Mouse (Mus musculus) limb, embryonic 10.5 days (tissue): ENCODE data around the gene Vps18. TPM values are rescaled to one million over a fixed set of nuclear protein-coding genes. Genes with fewer than 3 reads are reported as not detected.

ENCODE experiments used
- DNase-seq: peaks from one replicate; pipeline ENCODE4 v3.0.0-alpha.2; 2017; ENCODE audit warnings: low spot score
- H3K27ac ChIP-seq: fragments of 300-500 bp; sonication (generic); 2 replicates; pipeline ENCODE4 v1.5.1; 2016; ENCODE audit warnings: mild to moderate bottlenecking
- H3K27me3 ChIP-seq: fragments of 300-500 bp; sonication (generic); 2 replicates; pipeline ENCODE4 v1.6.1; 2016; ENCODE audit warnings: low read depth, mild to moderate bottlenecking; ENCODE audit not compliant: poor library complexity, severe bottlenecking
- H3K36me3 ChIP-seq: fragments of 300-500 bp; sonication (generic); 2 replicates; pipeline ENCODE4 v1.6.1; 2016; ENCODE audit warnings: mild to moderate bottlenecking, moderate library complexity
- H3K4me1 ChIP-seq: fragments of 300-500 bp; sonication (generic); 2 replicates; pipeline ENCODE4 v1.6.1; 2016
- H3K4me3 ChIP-seq: fragments of 300-500 bp; sonication (generic); 2 replicates; pipeline ENCODE4 v1.5.1; 2016; ENCODE audit warnings: mild to moderate bottlenecking, moderate library complexity
- H3K9me3 ChIP-seq: fragments of 300-500 bp; sonication (generic); replicated peaks from 2 replicates; pipeline ENCODE4 v1.6.1; 2016; ENCODE audit warnings: mild to moderate bottlenecking
- WGBS: fragments of 180-500 bp; shearing (Covaris S2); methylation state at CpG from one replicate; pipeline ENCODE4 v1.1.7; 2016; 5-methylcytosine and 5-hydroxymethylcytosine counted together
- polyA plus RNA-seq: library from polyadenylated mRNA; unstranded; fragments of >200 nt; fragmentation: Nextera tagmentation; extraction: Ambion mirVana; gene quantifications from 2 replicates; pipeline ENCODE4 v1.2.1, GENCODE M21; 2016

The Vps18 gene
- polyA plus RNA-seq = 23.0 and 26.9 TPM in 2 replicates

DNA sequence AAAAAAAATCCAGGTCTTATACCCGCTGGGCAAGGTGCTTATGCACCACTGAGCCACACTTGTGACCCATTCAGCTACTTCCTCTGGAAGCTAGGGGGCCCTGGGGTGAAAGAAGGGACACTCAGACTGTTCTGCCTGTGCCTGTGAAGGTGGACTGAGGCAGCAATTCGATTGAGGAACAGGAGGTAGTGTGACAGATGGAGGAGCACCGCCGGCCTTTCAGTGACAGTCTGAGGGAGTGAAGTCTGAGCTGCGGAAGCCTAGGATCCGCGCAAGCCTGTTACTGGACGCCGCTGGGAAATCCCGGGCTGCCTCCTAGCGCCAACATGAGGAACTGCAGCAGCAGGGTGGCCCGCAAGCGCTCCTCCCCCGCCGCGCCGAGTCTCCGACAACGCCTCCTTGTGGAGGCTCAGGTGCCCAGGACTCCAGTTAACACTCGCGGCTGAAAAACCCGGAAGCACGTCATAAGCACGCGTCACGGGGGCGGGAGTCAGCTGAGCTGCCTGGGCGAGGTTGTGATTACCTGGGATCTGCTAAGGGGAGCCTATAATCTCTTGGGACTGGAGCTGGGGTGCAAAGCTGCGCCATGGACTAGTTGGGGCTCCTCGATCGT is at the start of gene Vps18:
Gene Vps18, plus strand, starts transcription at position 471 of the 613 bp plus-strand sequence.
- Histone ChIP-seq H3K36me3 (peaks cover 35% of the 10 kb centered on the region), H3K4me1 (peaks cover 20% of the 10 kb centered on the region), H3K4me3 (peak within 1 kb of the TSS; percentile 86), H3K27me3 (peaks cover 6% of the 10 kb centered on the region; the same call in 1 of the 2 replicates), H3K9me3 (no peaks in the 10 kb centered on the region), H3K27ac (peak within 1 kb of the TSS; percentile 83)
- DNase-seq = peak; percentile 100
- WGBS = 1% methylated on average over 31 of the region's 31 CpGs

DNA sequence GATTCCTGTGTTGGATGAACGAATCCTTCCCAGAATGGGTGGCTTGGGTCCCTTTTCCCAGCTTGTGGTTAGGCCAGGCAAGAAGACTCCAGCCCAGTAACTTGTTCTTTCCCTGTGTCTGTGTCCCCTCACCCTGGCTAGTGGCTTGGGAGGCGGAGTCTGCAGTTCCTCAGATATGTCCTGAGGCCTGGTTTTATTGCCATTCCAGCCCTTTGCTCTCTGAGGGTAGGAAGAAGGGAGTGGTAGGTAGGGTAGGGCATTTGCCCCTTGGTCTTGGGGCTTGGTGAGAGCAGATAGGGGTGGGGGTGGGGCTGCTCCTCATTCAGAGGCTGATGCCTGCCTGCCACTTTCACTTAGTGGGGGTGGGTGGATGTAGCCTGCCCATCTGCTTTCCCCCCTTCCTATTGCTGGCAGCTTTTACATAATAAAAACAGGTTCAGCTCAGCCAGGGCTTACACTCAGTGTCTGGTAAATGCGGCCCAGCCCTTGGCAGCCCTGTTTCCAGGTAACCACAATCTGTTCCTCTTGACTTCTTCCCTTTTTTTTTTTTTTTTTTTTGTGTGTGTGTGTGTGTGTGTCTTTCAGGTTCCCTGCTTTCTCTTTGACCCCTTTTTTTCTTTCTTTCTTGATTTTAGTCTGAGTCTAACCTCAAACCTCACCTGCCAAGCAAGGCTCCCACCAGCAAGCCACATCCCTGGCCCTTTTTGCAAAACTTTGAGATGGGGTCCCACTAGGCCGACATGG is 48.3 kb upstream of the Vps18 start:
- Histone ChIP-seq H3K27me3 (peaks cover 58% of the 10 kb centered on the region), H3K9me3 (no peaks in the 10 kb centered on the region)
- 43% methylated on average over 4 of the region's 4 CpGs for WGBS

DNA sequence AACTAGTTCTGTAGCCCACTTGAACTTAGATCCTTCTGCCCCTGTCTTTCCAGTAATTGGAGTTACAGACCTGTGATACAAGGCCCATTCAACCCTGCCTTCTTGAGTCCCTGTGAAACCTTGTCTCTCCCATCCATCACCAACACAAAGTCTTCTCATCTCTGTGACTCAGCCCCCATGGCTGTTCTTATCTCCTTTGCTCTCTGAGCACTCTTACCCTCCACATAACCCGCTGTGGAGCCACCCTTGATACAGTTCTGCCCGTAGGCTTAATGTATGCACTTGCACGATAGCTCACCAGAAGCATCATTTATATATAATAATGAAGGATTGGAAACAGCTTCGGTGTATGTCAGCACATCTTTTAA is 47.7 kb upstream of the Vps18 start:
- H3K4me3 ChIP-seq = no peak overlapping the region
- H3K4me1 ChIP-seq = peaks cover 15% of the 10 kb centered on the region
- 90% methylated on average over 4 of the region's 4 CpGs for WGBS
- no peaks in the 10 kb centered on the region for H3K36me3 ChIP-seq
- no peak for DNase-seq
- no peaks in the 10 kb centered on the region for H3K9me3 ChIP-seq
- H3K27ac ChIP-seq = no peak overlapping the region
- H3K27me3 ChIP-seq = peaks cover 53% of the 10 kb centered on the region

More for the DNA sequence above, 48.3 kb upstream of the Vps18 start:
- no peak overlapping the region for H3K4me3 ChIP-seq
- DNase-seq = no peak
- no peaks in the 10 kb centered on the region for H3K36me3 ChIP-seq
- no peak overlapping the region for H3K27ac ChIP-seq
- H3K4me1 ChIP-seq = peaks cover 15% of the 10 kb centered on the region

DNA sequence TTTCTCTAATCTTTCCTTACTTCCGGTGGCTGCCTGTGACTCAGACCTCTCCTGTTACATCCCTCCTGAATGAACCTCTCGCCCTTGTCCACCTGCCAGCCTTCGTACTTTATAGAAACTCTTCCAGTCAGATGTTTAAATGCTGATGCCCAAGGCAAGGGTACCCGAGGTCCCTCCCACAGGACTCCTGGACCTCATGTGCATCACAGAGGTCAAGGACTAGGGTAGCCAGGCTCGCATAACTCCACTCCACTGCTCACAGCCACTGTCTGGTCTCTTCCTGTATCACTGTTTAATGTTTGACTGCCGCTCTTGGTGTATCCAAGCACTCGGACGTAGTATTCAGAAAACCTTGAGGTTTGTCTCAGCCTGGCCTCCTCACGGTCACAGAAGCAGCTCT is 46.0 kb upstream of the Vps18 start:
- Histone ChIP-seq H3K4me1 (peaks cover 19% of the 10 kb centered on the region), H3K9me3 (no peaks in the 10 kb centered on the region), H3K27ac (no peak overlapping the region), H3K36me3 (no peaks in the 10 kb centered on the region), H3K27me3 (peaks cover 35% of the 10 kb centered on the region), H3K4me3 (no peak overlapping the region)
- peak; percentile 26 for DNase-seq
- 86% methylated on average over 9 of the region's 9 CpGs for WGBS

DNA sequence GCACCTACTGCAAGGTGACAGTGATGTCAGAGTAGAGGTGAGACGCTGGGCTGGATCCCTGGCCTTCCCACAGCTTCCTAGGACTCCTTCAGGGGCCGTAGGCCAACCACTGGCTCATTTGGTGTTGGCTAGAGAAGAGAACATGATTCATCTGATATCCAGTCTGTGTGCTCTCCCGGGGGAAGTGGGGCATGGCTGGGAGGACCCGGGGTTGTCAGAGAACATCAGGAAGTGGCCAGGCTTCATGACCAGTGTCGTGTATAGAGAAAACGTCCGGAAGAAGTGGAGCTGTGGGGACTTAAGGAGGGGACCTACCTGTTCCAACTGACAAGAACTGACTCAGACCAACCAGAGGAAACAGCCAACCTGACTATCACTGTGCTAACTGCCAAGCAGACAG is 43.3 kb upstream of the Vps18 start:
- no peak overlapping the region for H3K27ac ChIP-seq
- H3K36me3 ChIP-seq = no peaks in the 10 kb centered on the region
- H3K9me3 ChIP-seq = no peaks in the 10 kb centered on the region
- peaks cover 15% of the 10 kb centered on the region for H3K27me3 ChIP-seq
- DNase-seq = no peak
- H3K4me3 ChIP-seq = no peak overlapping the region
- WGBS = 90% methylated on average over 7 of the region's 7 CpGs
- H3K4me1 ChIP-seq = peaks cover 28% of the 10 kb centered on the region

DNA sequence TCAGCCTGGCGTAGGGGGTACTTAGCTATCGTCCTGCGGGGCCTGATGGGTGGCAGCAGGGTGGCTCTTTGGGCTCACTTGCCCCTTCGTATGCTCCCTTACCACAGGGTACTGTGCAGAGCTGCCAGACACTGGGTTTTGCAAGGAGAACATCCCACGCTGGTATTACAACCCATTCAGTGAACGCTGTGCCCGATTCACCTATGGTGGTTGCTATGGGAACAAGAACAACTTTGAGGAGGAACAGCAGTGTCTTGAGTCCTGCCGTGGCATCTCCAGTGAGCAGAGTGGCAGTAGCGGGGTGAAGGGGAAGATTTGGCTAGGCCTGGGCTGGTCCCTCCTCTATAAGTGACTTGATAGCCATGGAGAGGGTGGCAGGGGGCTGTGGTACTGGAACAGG is 40.6 kb upstream of the Vps18 start:
- 89% methylated on average over 9 of the region's 9 CpGs for WGBS
- H3K4me3 ChIP-seq = no peak overlapping the region
- no peak overlapping the region for H3K27ac ChIP-seq
- H3K9me3 ChIP-seq = no peaks in the 10 kb centered on the region
- peaks cover 32% of the 10 kb centered on the region for H3K4me1 ChIP-seq
- H3K36me3 ChIP-seq = no peaks in the 10 kb centered on the region
- peaks cover 11% of the 10 kb centered on the region; the same call in 1 of the 2 replicates for H3K27me3 ChIP-seq
- no peak for DNase-seq

DNA sequence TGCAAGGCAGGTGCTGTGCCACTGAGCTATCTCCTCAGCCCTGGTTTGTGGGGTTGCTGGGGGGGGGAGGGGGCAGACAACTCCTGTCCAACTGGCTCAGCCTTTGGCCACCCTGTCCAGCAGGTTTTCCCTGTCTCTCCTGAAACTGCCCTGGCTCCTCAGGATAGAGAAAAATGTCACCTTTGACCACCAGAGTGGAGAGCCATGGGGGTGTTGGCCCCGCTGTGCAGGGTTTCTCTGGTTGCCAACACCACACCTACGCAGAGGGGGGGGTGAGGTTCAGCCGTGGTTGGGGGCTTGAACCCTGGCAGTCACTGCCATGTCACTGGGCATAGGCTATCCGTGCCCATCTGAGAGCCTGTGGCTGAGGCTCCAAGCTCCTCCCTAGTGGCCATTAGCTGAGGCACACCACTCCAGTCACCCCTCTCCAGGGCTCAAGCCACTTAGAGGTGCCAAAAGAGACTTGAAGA is 38.9 kb upstream of the Vps18 start:
- H3K27me3 ChIP-seq = peaks cover 28% of the 10 kb centered on the region
- 81% methylated on average over 4 of the region's 4 CpGs for WGBS
- H3K9me3 ChIP-seq = no peaks in the 10 kb centered on the region
- no peaks in the 10 kb centered on the region for H3K36me3 ChIP-seq
- H3K27ac ChIP-seq = no peak overlapping the region
- H3K4me1 ChIP-seq = peaks cover 32% of the 10 kb centered on the region
- H3K4me3 ChIP-seq = no peak overlapping the region
- no peak for DNase-seq

DNA sequence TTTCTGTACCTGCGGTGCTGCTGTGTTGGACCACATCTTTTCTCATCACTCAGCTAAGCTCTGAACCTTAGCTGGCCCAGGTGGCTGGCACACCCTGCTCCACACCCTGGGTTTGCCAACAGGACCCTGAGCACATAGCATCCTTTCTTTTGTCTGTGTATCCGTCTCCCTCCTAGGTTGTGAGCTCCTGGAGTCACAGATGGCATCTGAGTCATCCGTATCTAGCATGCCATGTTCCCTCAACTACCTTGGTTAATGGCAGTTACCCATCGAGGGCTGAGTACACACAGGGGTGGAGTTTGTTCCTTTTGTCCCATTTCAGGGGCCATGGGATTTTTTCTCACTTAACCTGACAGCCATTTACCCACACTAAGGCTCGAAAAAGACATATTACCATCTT is 38.2 kb upstream of the Vps18 start:
- Histone ChIP-seq H3K27ac (no peak overlapping the region), H3K4me1 (peaks cover 32% of the 10 kb centered on the region), H3K9me3 (no peaks in the 10 kb centered on the region), H3K27me3 (peaks cover 35% of the 10 kb centered on the region), H3K4me3 (no peak overlapping the region), H3K36me3 (no peaks in the 10 kb centered on the region)
- 68% methylated on average over 5 of the region's 5 CpGs for WGBS
- DNase-seq = no peak

DNA sequence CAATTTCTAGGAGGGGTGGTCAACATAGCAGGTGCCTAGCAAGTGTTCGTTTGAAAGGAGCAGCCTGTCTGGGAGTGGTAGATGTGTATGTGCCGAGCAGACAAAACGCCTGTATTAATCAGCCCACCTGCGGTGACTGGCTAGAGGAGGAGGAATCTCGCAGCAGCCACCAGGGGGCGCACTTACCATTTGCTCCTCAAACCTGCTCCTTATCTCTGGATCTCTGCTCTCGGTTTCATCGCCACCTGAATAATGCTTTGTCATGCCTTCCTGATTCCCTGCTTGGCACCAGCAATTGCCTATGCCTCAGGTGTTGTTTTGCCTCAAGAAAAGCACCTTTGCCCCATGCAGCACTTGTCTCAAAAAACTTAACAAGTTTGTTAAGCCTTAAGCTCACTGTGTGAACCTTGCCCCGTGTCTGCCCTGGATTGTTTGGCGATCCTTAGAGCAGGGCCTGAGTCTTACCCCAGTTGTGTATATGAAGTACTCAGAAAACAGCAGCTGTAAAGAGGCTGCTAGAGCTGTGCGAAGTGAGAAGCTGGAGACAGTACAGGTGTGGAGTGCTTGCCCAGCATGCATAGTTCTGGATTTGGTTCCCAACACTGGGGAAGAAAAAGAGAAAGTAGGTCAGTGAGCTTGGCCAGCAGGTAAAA is 37.6 kb upstream of the Vps18 start:
- peak; percentile 94 for DNase-seq
- Histone ChIP-seq H3K27ac (no peak overlapping the region), H3K4me1 (peaks cover 32% of the 10 kb centered on the region), H3K4me3 (no peak overlapping the region), H3K9me3 (no peaks in the 10 kb centered on the region), H3K27me3 (peaks cover 38% of the 10 kb centered on the region), H3K36me3 (no peaks in the 10 kb centered on the region)
- 16% methylated on average over 11 of the region's 11 CpGs for WGBS

DNA sequence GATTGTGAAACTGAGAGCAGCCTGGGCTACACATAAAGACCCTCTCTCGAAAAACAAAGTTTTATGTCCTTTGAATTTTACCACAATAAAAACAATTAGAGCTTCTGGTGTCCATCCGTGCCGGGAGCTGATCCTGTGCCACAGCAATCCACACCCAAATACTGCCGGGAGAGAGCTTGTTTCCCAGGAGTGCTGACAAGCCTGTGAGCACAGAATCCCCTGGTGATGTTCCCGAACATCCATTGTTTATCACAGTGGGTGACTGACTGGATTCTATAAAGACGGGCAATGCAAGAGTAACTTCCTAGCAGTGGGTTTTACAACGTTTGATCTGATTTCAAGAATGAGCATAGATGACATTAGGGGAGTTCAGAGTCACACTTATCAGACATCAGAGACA is 33.6 kb upstream of the Vps18 start:
- DNase-seq = no peak
- Histone ChIP-seq H3K27ac (no peak overlapping the region), H3K4me1 (peaks cover 7% of the 10 kb centered on the region; the same call in 1 of the 2 replicates), H3K27me3 (peaks cover 37% of the 10 kb centered on the region), H3K9me3 (no peaks in the 10 kb centered on the region), H3K36me3 (no peaks in the 10 kb centered on the region), H3K4me3 (no peak overlapping the region)
- WGBS = 33% methylated on average over 7 of the region's 7 CpGs

DNA sequence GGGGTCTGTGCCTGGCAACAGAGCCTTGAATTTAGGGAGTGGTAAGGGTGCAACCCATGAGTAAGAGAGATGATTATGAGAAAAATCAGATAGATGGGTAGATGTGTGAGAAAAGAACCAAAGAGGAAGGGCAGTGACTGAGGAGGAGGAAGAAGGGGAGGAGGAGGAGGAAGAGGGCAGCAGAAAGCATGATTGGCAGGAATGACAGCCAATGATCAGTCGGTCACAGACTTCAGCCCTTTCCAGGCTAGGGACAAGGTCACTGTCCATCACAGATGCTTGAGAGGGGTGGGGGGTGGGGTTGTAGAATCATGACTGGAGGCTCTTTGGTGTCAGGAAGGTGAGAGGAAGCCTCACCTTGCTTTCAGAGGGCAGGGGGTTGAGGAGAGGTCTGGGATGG is 28.0 kb upstream of the Vps18 start:
- H3K9me3 ChIP-seq = no peaks in the 10 kb centered on the region
- H3K27ac ChIP-seq = no peak overlapping the region
- no peak overlapping the region for H3K4me3 ChIP-seq
- peaks cover 5% of the 10 kb centered on the region; the same call in 1 of the 2 replicates for H3K27me3 ChIP-seq
- no peak for DNase-seq
- 76% methylated on average over 1 of the region's 1 CpGs for WGBS
- H3K4me1 ChIP-seq = peaks cover 8% of the 10 kb centered on the region
- H3K36me3 ChIP-seq = no peaks in the 10 kb centered on the region

DNA sequence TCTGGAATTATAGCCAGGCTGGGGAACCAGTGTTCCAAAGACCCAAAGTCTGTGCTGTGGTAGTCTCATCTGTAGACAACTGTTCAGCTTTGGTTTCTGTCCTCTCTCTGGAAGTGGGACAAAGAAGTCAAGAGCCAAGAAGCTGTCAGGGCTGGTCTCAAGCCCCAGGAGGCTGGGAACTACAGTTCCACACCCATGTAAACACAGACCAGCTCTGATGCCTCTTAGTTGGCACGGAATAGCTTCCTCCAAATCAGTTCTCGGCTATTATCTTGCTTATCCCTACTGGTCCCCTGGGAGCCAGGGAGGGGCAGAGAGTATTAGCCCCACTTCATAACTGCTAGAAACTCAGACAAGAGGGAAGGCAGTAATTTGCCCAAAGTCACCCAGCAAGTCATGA is 27.2 kb upstream of the Vps18 start:
- no peaks in the 10 kb centered on the region for H3K9me3 ChIP-seq
- no peak overlapping the region for H3K4me3 ChIP-seq
- H3K4me1 ChIP-seq = peaks cover 8% of the 10 kb centered on the region
- no peaks in the 10 kb centered on the region for H3K36me3 ChIP-seq
- WGBS = 71% methylated on average over 2 of the region's 2 CpGs
- no peak for DNase-seq
- no peak overlapping the region for H3K27ac ChIP-seq
- 0 out of 2 replicates have a peak, but pooled peaks cover 4% of the 10 kb centered on the region for H3K27me3 ChIP-seq

DNA sequence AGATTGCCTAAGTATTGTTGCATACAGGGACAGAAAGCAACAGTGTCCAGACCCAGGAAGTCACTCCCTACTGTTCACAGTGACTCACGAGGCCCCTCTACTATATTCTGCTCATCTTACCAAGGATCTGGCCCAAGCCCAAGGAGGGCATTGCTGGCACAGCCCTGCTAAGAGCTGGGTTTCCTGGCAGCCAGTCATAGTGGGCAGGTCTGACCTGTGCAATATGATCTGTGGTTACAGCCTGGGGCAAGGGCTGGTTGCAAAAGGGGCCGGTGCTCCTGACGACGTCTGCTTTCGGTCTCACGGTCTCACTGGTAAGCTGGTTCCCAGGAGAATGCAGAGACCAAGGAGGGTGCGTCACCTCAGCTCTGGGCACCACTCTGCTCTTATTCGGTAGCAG is 25.6 kb upstream of the Vps18 start:
- Histone ChIP-seq H3K4me1 (peaks cover 8% of the 10 kb centered on the region), H3K36me3 (no peaks in the 10 kb centered on the region), H3K9me3 (no peaks in the 10 kb centered on the region), H3K27me3 (0 out of 2 replicates have a peak, but pooled peaks cover 11% of the 10 kb centered on the region), H3K4me3 (no peak overlapping the region), H3K27ac (no peak overlapping the region)
- WGBS = 35% methylated on average over 8 of the region's 8 CpGs
- DNase-seq = no peak
